Mouse (Mus musculus) left cerebral cortex, postnatal 10 days (tissue): ENCODE measurements at regions not wholly inside any gene's neighbourhood (a gene's known extent, or its start where the extent isn't known, plus 50 kb on each side); places are given as distances from the start of the nearest gene placed in this dataset.

Source experiments
- DNase-seq, 2 experiments: peaks; one replicate each; pipeline ENCODE4 v3.0.0; 2021 to 2022; ENCODE audit warnings: low spot score in 2 of 2, mixed read lengths in 1 of 2; ENCODE audit errors: extremely low spot score in 1 of 2
- intact Hi-C: fragments of 180-260 bp; cut with DNase I; formaldehyde crosslinking; loops from one replicate; pipeline ENCODE4 v1.15.1; 2025

DNA sequence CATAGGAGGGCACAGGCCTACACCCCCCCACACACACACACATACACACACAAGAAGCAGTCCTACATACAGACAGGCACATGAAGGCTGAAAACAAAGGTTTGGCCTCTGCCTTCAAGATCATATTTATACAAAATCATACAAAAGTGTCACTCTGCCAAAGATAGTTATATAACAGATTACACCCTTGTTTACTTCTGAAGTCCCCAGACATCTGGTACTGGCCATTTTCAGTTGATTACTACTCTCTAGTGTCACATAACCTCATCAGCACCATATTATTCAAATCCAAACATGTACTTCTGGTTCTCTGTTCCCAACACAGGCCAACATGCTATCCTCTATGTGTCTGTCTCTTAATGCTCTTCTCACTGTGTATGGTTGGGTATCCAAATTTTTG is 619.7 kb downstream of the Nova1 start:
- no peak for DNase-seq
- intact Hi-C loops = no loop called here

DNA sequence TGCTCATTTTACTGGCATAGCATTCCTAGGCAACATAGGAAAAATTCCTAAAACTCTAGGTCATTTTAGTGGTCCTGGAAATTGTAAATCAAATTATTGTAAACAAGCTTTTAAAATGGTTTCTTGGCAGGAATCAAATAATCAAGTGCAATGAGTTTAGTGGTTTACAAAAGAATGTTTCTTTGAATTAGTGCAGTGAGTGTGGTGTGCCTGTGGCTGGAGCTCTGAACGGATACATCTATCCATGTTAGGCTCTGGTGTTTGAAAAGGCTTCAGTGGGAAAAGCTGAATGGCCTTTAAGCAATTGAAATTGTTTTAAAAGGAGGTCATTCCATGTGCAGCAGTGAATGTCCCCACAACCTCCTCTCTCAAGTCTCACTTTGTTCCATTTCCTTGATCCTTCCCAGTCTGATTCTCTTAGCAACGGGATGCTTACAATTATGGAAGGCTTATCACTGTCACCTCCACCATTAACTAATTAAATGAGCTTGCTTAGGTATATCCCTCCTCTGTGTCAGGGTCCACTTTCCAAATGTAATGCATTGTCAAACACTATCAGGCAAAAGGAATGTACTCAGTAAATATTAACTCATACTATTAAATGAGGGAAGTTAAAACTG is 621.1 kb downstream of the Nova1 start:
- intact Hi-C loops = no loop called here

DNA sequence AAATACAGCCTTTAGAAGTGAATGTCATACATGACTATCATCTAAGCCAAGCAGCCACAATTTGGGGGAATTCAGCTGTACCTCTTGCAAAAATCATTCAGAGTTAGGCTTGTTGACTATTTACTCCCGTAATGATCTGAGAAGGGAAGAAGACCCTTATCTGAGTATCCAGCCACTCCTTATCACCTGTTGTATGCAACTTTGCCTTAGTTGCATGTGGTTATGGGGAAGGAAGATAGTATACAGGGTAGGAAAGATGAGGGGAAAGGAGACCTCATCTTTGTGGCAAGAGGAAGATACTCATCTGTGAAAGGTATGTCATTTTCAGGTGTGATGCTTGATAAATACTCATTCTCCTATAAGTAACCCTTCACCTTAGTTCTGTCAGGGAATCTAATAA is 624.6 kb downstream of the Nova1 start:
- no peak for DNase-seq
- intact Hi-C loops = no loop called here

More for the DNA sequence above, 621.1 kb downstream of the Nova1 start:
- DNase-seq = no peak
